Mouse (Mus musculus): ENCODE results near the gene Brpf1. TPM values are rescaled to one million over a fixed set of nuclear protein-coding genes. Genes with fewer than 3 reads are reported as not detected.

The Brpf1 gene
- polyA plus RNA-seq (2012; rRNA removed), result 24.2 and 26.6 TPM in 2 replicates

GRCm38 (mm10) chr6:113306986-113307349 is at the start of gene Brpf1:
Gene Brpf1 (plus strand): TSS chr6:113307137.
- peak within 1 kb of the TSS; percentile 99 for H3K27ac ChIP-seq (ENCODE audit: insufficient read depth, low read length)
- TF ChIP-seq POLR2A (IDR thresholded peaks at IDR 0.05; ENCODE audit: extremely low read depth, insufficient read depth, low read length), result peak; percentile 55; the same call in 1 of the 2 replicates
- TF ChIP-seq CTCF (IDR thresholded peaks at IDR 0.05; ENCODE audit: extremely low read depth, insufficient read depth, low read length), result no peak
- H3K4me1 ChIP-seq (ENCODE audit: control insufficient read depth, insufficient read depth, low read length), result peaks cover 5% of the 10 kb centered on the region; the same call in 1 of the 2 replicates
- peak within 1 kb of the TSS; percentile 84 for H3K4me3 ChIP-seq (ENCODE audit: insufficient read depth, low read length)

- TF ChIP-seq POLR2A (IDR thresholded peaks at IDR 0.05; ENCODE audit: extremely low read depth, insufficient read depth, low read length), result no peak
- no peak for TF ChIP-seq CTCF (IDR thresholded peaks at IDR 0.05; ENCODE audit: extremely low read depth, insufficient read depth, low read length)
- Histone ChIP-seq H3K4me3 (ENCODE audit: insufficient read depth, low read length) (no peak overlapping the region), H3K27ac (ENCODE audit: insufficient read depth, low read length) (no peak overlapping the region), H3K4me1 (ENCODE audit: control insufficient read depth, insufficient read depth, low read length) (no peaks in the 10 kb centered on the region)
Observed at GRCm38 (mm10) chr6:113261174-113261858, 45.6 kb upstream of the Brpf1 start.

DNA sequence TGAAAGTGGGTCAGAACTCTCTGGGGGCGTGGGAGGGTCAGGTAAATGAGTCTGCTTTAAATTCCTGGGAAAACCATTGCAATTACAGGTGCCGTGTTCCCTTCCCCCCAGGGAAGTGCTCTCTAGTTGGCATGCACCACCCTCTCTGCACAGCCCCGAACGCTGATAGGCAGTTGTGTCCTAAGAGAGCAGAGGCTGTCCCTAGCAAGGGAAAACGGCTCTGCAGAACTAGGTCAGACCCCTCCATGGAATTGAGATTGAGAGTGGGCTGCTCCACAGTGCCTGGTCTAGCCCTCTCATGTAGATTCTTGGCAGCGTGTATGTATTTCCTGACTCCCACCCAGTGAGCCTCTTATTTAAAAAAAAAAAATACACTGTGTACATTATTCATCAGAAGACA is 43.4 kb upstream of the Brpf1 start:
- no peak overlapping the region for H3K27ac ChIP-seq (ENCODE audit: insufficient read depth, low read length)
- TF ChIP-seq CTCF (IDR thresholded peaks at IDR 0.05; ENCODE audit: extremely low read depth, insufficient read depth, low read length) (no peak), POLR2A (IDR thresholded peaks at IDR 0.05; ENCODE audit: extremely low read depth, insufficient read depth, low read length) (no peak)

DNA sequence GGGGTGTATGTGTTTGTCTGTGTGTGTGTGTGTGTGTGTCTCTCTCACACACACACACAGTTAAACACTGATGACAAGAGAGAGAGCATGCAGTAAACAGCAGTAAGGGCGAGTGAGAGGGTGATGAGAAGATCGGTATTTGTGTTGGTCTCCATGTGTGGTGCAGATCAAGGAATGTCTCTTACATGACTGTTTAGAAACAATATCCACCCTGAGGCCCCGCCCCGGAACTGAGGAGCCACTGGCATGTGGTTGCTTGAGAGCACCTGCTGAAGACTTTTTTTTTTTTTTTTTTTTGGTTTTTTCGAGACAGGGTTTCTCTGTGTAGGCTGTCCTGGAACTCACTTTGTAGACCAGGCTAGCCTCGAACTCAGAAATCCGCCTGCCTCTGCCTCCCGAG is 42.5 kb upstream of the Brpf1 start:
- no peak for TF ChIP-seq POLR2A (IDR thresholded peaks at IDR 0.05; ENCODE audit: extremely low read depth, insufficient read depth, low read length)
- no peak for TF ChIP-seq CTCF (IDR thresholded peaks at IDR 0.05; ENCODE audit: extremely low read depth, insufficient read depth, low read length)

More for the DNA sequence above, 43.4 kb upstream of the Brpf1 start:
- H3K4me3 ChIP-seq (ENCODE audit: insufficient read depth, low read length), result no peak overlapping the region
- H3K4me1 ChIP-seq (ENCODE audit: control insufficient read depth, insufficient read depth, low read length), result no peaks in the 10 kb centered on the region

GRCm38 (mm10) chr6:113266996-113267655 is 39.8 kb upstream of the Brpf1 start:
- no peaks in the 10 kb centered on the region for H3K4me1 ChIP-seq (ENCODE audit: control insufficient read depth, insufficient read depth, low read length)
- no peak for TF ChIP-seq POLR2A (IDR thresholded peaks at IDR 0.05; ENCODE audit: extremely low read depth, insufficient read depth, low read length)
- TF ChIP-seq CTCF (IDR thresholded peaks at IDR 0.05; ENCODE audit: extremely low read depth, insufficient read depth, low read length), result no peak
- H3K27ac ChIP-seq (ENCODE audit: insufficient read depth, low read length), result no peak overlapping the region
- H3K4me3 ChIP-seq (ENCODE audit: insufficient read depth, low read length), result no peak overlapping the region

More for the DNA sequence above, 42.5 kb upstream of the Brpf1 start:
- Histone ChIP-seq H3K4me1 (ENCODE audit: control insufficient read depth, insufficient read depth, low read length) (no peaks in the 10 kb centered on the region), H3K4me3 (ENCODE audit: insufficient read depth, low read length) (no peak overlapping the region), H3K27ac (ENCODE audit: insufficient read depth, low read length) (no peak overlapping the region)

- Histone ChIP-seq H3K4me1 (ENCODE audit: control insufficient read depth, insufficient read depth, low read length) (no peaks in the 10 kb centered on the region), H3K4me3 (ENCODE audit: insufficient read depth, low read length) (no peak overlapping the region), H3K27ac (ENCODE audit: insufficient read depth, low read length) (no peak overlapping the region)
- no peak for TF ChIP-seq POLR2A (IDR thresholded peaks at IDR 0.05; ENCODE audit: extremely low read depth, insufficient read depth, low read length)
Observed at GRCm38 (mm10) chr6:113267988-113268387, 38.9 kb upstream of the Brpf1 start.

DNA sequence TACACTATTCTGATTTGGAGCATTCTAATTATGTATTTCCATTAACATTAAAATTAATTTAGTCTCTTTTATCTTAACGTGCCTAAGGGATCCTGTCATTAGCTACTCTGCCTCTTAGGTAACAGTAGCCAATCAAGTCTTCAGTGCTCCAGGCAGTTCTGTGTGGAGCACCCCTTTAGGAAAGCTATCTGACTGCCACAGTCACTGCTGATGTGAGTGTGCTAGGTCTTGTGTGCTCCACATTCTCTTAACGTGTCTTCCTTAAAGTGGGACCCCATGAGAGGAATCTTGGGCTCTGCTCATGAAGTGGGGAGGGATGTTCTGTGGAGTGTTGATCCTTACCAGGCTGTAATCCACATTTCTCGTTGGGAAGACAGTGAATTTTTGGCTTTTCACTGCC is 34.6 kb upstream of the Brpf1 start:
- H3K4me1 ChIP-seq (ENCODE audit: control insufficient read depth, insufficient read depth, low read length), result no peaks in the 10 kb centered on the region
- H3K27ac ChIP-seq (ENCODE audit: insufficient read depth, low read length), result no peak overlapping the region
- TF ChIP-seq CTCF (IDR thresholded peaks at IDR 0.05; ENCODE audit: extremely low read depth, insufficient read depth, low read length) (no peak), POLR2A (IDR thresholded peaks at IDR 0.05; ENCODE audit: extremely low read depth, insufficient read depth, low read length) (no peak)
- H3K4me3 ChIP-seq (ENCODE audit: insufficient read depth, low read length), result no peak overlapping the region

DNA sequence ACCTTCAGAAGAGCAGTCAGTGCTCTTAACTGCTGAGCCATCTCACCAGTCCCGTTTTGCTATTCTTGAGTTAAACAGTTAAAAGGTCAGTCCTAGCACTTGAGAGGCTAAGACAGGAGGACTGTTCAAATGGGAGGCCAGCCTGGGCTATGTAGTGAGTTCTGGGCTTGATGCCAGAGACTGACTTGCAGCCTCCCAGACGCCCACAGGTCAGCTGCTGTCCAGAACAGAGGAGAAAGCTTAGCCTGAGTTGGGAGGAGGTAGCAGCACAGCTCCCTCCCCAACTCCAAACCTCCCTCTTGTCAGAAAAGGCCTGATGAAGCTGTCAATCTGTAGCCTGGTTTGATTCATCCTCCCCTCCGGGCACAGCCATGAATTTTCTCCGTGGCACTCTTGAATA is 30.1 kb upstream of the Brpf1 start:
- Histone ChIP-seq H3K4me3 (ENCODE audit: insufficient read depth, low read length) (no peak overlapping the region), H3K27ac (ENCODE audit: insufficient read depth, low read length) (no peak overlapping the region), H3K4me1 (ENCODE audit: control insufficient read depth, insufficient read depth, low read length) (no peaks in the 10 kb centered on the region)
- no peak for TF ChIP-seq POLR2A (IDR thresholded peaks at IDR 0.05; ENCODE audit: extremely low read depth, insufficient read depth, low read length)
- no peak for TF ChIP-seq CTCF (IDR thresholded peaks at IDR 0.05; ENCODE audit: extremely low read depth, insufficient read depth, low read length)

- H3K27ac ChIP-seq (ENCODE audit: insufficient read depth, low read length), result no peak overlapping the region
- no peaks in the 10 kb centered on the region for H3K4me1 ChIP-seq (ENCODE audit: control insufficient read depth, insufficient read depth, low read length)
- TF ChIP-seq POLR2A (IDR thresholded peaks at IDR 0.05; ENCODE audit: extremely low read depth, insufficient read depth, low read length) (no peak), CTCF (IDR thresholded peaks at IDR 0.05; ENCODE audit: extremely low read depth, insufficient read depth, low read length) (no peak)
- H3K4me3 ChIP-seq (ENCODE audit: insufficient read depth, low read length), result peak overlapping the region; percentile 56; the same call in 1 of the 2 replicates
Observed at GRCm38 (mm10) chr6:113281676-113282075, 25.3 kb upstream of the Brpf1 start.

Data from cortical plate, adult 2 months (tissue).